Mouse (Mus musculus): ENCODE measurements around the gene Clstn3. TPM values are rescaled to one million over a fixed set of nuclear protein-coding genes. Genes with fewer than 3 reads are reported as not detected.

Gene Clstn3
- 1.3 to 2.7 TPM (median 1.5 TPM) in 4 replicates for total RNA-seq (2023; ENCODE audit: inconsistent age)

GRCm38 (mm10) chr6:124464305-124465271 is at the start of gene Clstn3:
Gene Clstn3, minus strand, starts transcription at chr6:124464794.

GRCm38 (mm10) chr6:124512355-124512836 is 47.8 kb upstream of the Clstn3 start, which contains the start of gene C1ra:
Gene C1ra, plus strand, starts transcription at chr6:124512405.

GRCm38 (mm10) chr6:124492842-124493561 is 28.4 kb upstream of the Clstn3 start, which contains the start of gene C1rl:
Gene C1rl, plus strand, starts transcription at chr6:124493113.

GRCm38 (mm10) chr6:124414927-124415325 is 49.7 kb downstream of the Clstn3 start, which contains the start of gene Pex5:
Gene Pex5, minus strand, starts transcription at chr6:124415067.

Other genes starting within 250 kb of the Clstn3 start
- gene Vmn2r27, start 232.9 kb downstream of the Clstn3 start, total RNA-seq (2023; ENCODE audit: inconsistent age) = not detected in 4 replicates
- 2.3 to 4.2 TPM (median 3.8 TPM) in 4 replicates for gene Cd163, start 160.1 kb downstream of the Clstn3 start, total RNA-seq (2023; ENCODE audit: inconsistent age)
- gene Pex5, start 49.7 kb downstream of the Clstn3 start, total RNA-seq (2023; ENCODE audit: inconsistent age) = 36.0 to 42.2 TPM (median 39.2 TPM) in 4 replicates
- not detected in 4 replicates for gene C1rl, start 28.3 kb upstream of the Clstn3 start, total RNA-seq (2023; ENCODE audit: inconsistent age)
- 0.42 to 0.48 TPM (median 0.48 TPM) in 3 of 4 replicates, not detected in the other for gene C1ra, start 47.6 kb upstream of the Clstn3 start, total RNA-seq (2023; ENCODE audit: inconsistent age)
- gene C1s1, start 77.6 kb upstream of the Clstn3 start, total RNA-seq (2023; ENCODE audit: inconsistent age) = 0.27 to 0.77 TPM (median 0.45 TPM) in 3 of 4 replicates, not detected in the other
- gene C1rb, start 105.5 kb upstream of the Clstn3 start, total RNA-seq (2023; ENCODE audit: inconsistent age) = not detected in 4 replicates
- not detected in 4 replicates for gene C1s2, start 171.3 kb upstream of the Clstn3 start, total RNA-seq (2023; ENCODE audit: inconsistent age)
- 44.7 to 51.8 TPM (median 50.1 TPM) in 4 replicates for gene Lpcat3, start 198.2 kb upstream of the Clstn3 start, total RNA-seq (2023; ENCODE audit: inconsistent age)
- 116 to 132 TPM (median 125 TPM) in 4 replicates for gene Emg1, start 247.4 kb upstream of the Clstn3 start, total RNA-seq (2023; ENCODE audit: inconsistent age)
- 223 to 242 TPM (median 231 TPM) in 4 replicates for gene Phb2, start 247.5 kb upstream of the Clstn3 start, total RNA-seq (2023; ENCODE audit: inconsistent age)

All from B cell, adult (primary cell).